Mouse (Mus musculus) heart, embryonic 11.5 days (tissue): ENCODE data around the gene Usp30. TPM values are rescaled to one million over a fixed set of nuclear protein-coding genes. Genes with fewer than 3 reads are reported as not detected.

Source experiments
- ATAC-seq: fragments of 200-750 bp; cut with Nextera tagmentation; replicated peaks from 2 replicates; pipeline ENCODE4 v1.8.0; 2017; ENCODE audit warnings: moderate library complexity; ENCODE audit not compliant: insufficient number of reproducible peaks, low FRiP score, low TSS enrichment
- H3K27ac ChIP-seq: fragments of 300-500 bp; sonication (generic); 2 replicates; pipeline ENCODE4 v1.5.1; 2014; ENCODE audit warnings: mild to moderate bottlenecking, low read depth, low read length
- H3K27me3 ChIP-seq: fragments of 300-500 bp; sonication (generic); 2 replicates; pipeline ENCODE4 v1.6.1; 2014; ENCODE audit warnings: mild to moderate bottlenecking, low read length, mixed read lengths; ENCODE audit not compliant: control insufficient read depth, insufficient read depth
- H3K36me3 ChIP-seq: fragments of 300-500 bp; sonication (generic); 2 replicates; pipeline ENCODE4 v1.6.1; 2014; ENCODE audit warnings: mild to moderate bottlenecking, low read length, moderate library complexity, mixed read lengths; ENCODE audit not compliant: control insufficient read depth, insufficient read depth
- H3K4me1 ChIP-seq: fragments of 300-500 bp; sonication (generic); 2 replicates; pipeline ENCODE4 v1.6.1; 2014; ENCODE audit warnings: low read length; ENCODE audit not compliant: control insufficient read depth, insufficient read depth
- H3K4me2 ChIP-seq: fragments of 300-500 bp; sonication (generic); 2 replicates; pipeline ENCODE4 v1.6.1; 2014; ENCODE audit warnings: mild to moderate bottlenecking, moderate library complexity
- H3K4me3 ChIP-seq: fragments of 300-500 bp; sonication (generic); 2 replicates; pipeline ENCODE4 v1.5.1; 2014; ENCODE audit warnings: low read depth, low read length
- H3K9ac ChIP-seq: fragments of 300-500 bp; sonication (generic); 2 replicates; pipeline ENCODE4 v1.6.1; 2014; ENCODE audit warnings: mild to moderate bottlenecking, low read depth, low read length, moderate library complexity
- H3K9me3 ChIP-seq: fragments of 300-500 bp; sonication (generic); replicated peaks from 2 replicates; pipeline ENCODE4 v1.6.1; 2016; ENCODE audit warnings: low read length; ENCODE audit not compliant: control insufficient read depth
- WGBS: fragments of 180-500 bp; shearing (Covaris S2); extraction: QIAGEN DNeasy Blood & Tissue Kit; methylation state at CpG from one replicate; pipeline ENCODE4 v1.1.7; 2014; ENCODE audit not compliant: insufficient replicate concordance; 5-methylcytosine and 5-hydroxymethylcytosine counted together
- polyA plus RNA-seq: library from polyadenylated mRNA; unstranded; fragments of >200 nt; fragmentation: Nextera tagmentation; extraction: Ambion mirVana; gene quantifications from 2 replicates; pipeline ENCODE4 v1.2.1, GENCODE M21; 2014

Usp30 gene
- polyA plus RNA-seq, 1 experiment from 2014 or later = 8.2 TPM

GRCm38 (mm10) chr5:114048731-114049308, 16.4 kb upstream of the Usp30 start:
- whole genome bisulfite sequencing = 56% methylated on average over 12 of the region's 12 CpGs
- Histone ChIP-seq H3K36me3 (no peaks in the 10 kb centered on the region), H3K4me2 (no peak overlapping the region), H3K4me3 (no peak overlapping the region), H3K4me1 (peaks cover 3% of the 10 kb centered on the region; the same call in 1 of the 2 replicates), H3K9ac (no peak overlapping the region), H3K27me3 (0 out of 2 replicates have a peak, but pooled peaks cover 3% of the 10 kb centered on the region), H3K27ac (no peak overlapping the region), H3K9me3 (no peaks in the 10 kb centered on the region)
- ATAC-seq = no peak

- H3K9ac ChIP-seq = no peak overlapping the region
- ATAC-seq = no peak; the same call in 1 of the 2 replicates
- H3K27me3 ChIP-seq = 0 out of 2 replicates have a peak, but pooled peaks cover 3% of the 10 kb centered on the region
- peak overlapping the region; percentile 49 for H3K4me2 ChIP-seq
- H3K9me3 ChIP-seq = no peaks in the 10 kb centered on the region
- H3K36me3 ChIP-seq = no peaks in the 10 kb centered on the region
- H3K4me1 ChIP-seq = peaks cover 3% of the 10 kb centered on the region; the same call in 1 of the 2 replicates
- WGBS = 23% methylated on average over 9 of the region's 9 CpGs
- H3K27ac ChIP-seq = peak overlapping the region; percentile 57
- H3K4me3 ChIP-seq = no peak overlapping the region
Measured at GRCm38 (mm10) chr5:114052246-114052761, 13.0 kb upstream of the Usp30 start.

DNA sequence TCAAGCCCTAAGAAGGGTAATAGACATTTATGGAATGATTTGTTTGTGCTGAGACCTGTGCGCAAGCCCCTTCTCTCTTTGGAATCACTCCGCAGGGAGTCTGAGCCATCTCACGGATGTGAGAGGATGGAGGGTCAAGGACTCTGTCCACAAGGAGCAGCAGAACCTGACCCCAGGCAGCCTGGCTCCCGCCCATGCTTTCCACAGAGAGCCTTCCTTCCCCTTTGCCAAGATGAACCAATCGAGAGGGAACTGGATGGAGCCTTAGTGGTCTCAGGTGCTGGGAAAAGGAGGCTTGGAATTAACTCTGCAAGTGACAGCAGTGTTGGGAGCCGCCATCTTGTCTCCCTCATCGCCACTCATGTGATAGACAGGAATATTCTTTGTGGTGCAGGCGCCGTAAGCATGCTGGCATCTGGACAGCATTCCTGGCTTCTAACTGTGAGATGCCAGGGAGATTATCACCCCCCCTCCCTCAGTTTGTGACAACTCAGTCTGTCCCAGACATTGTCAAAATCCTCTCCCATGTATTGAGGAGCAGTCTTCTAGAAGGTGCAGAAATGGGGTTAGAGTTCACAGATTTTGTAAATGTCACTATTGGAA, 8.0 kb upstream of the Usp30 start:
- Histone ChIP-seq H3K27me3 (no peaks in the 10 kb centered on the region), H3K36me3 (no peaks in the 10 kb centered on the region), H3K9ac (no peak overlapping the region), H3K9me3 (no peaks in the 10 kb centered on the region), H3K4me1 (peaks cover 3% of the 10 kb centered on the region; the same call in 1 of the 2 replicates), H3K27ac (no peak overlapping the region), H3K4me3 (no peak overlapping the region), H3K4me2 (no peak overlapping the region)
- no peak for ATAC-seq
- 66% methylated on average over 9 of the region's 9 CpGs for whole genome bisulfite sequencing

- Histone ChIP-seq H3K27ac (no peak overlapping the region), H3K9me3 (no peaks in the 10 kb centered on the region), H3K36me3 (no peaks in the 10 kb centered on the region), H3K9ac (no peak overlapping the region), H3K27me3 (no peaks in the 10 kb centered on the region), H3K4me1 (no peaks in the 10 kb centered on the region), H3K4me3 (no peak overlapping the region), H3K4me2 (no peak overlapping the region)
- ATAC-seq = no peak
- WGBS = 51% methylated on average over 7 of the region's 7 CpGs
Measured at GRCm38 (mm10) chr5:114061675-114062074, 3.6 kb upstream of the Usp30 start.

DNA sequence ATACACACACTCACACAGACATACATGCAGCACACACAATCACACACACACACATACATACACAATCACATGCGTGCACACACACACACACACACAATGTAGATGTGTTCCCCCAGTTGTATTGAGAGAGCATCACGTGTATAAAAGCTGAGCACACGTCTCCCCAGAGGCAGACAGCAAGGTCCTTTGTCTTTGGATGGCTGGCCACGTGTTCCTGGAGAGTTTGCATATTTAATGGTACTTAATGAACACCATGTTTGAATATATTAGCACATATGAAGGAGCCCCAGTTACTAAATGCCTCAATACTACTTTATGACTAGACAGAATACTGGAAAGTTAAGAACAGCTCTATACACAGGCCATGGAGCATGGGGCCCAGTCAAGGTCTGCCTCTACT, 1.3 kb upstream of the Usp30 start:
- 73% methylated on average over 4 of the region's 4 CpGs for WGBS
- ATAC-seq = no peak
- Histone ChIP-seq H3K9ac (no peak overlapping the region), H3K4me3 (no peak overlapping the region), H3K4me2 (no peak overlapping the region), H3K9me3 (no peaks in the 10 kb centered on the region), H3K27ac (no peak overlapping the region), H3K27me3 (no peaks in the 10 kb centered on the region), H3K36me3 (no peaks in the 10 kb centered on the region), H3K4me1 (no peaks in the 10 kb centered on the region)

GRCm38 (mm10) chr5:114066601-114067000, 1.3 kb downstream of the Usp30 start:
- no peak for ATAC-seq
- H3K9ac ChIP-seq = no peak overlapping the region
- 49% methylated on average over 6 of the region's 6 CpGs for WGBS
- no peaks in the 10 kb centered on the region for H3K9me3 ChIP-seq
- H3K36me3 ChIP-seq = no peaks in the 10 kb centered on the region
- no peak overlapping the region for H3K27ac ChIP-seq
- H3K4me3 ChIP-seq = no peak overlapping the region
- no peaks in the 10 kb centered on the region for H3K27me3 ChIP-seq
- H3K4me2 ChIP-seq = no peak overlapping the region
- H3K4me1 ChIP-seq = no peaks in the 10 kb centered on the region

DNA sequence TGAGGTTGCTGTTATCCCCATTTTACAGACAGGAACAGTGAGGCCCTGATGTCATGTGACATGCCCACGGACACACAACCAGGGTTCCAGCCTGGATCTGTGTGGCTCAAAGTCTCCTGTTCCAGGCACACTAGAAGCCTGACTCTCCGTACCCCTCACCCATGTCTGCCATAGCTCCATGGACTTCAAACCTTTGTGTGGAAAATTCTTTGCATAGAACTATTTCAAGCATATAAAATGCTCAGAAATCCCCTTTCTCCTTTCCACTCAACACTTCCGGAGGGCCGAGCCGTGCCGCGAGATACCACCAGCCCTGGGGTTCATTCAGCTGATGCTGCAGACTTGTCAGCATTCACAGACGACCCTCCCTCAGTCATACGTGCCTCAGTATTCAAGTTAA, 2.3 kb downstream of the Usp30 start:
- Histone ChIP-seq H3K9me3 (no peaks in the 10 kb centered on the region), H3K4me1 (no peaks in the 10 kb centered on the region), H3K27ac (no peak overlapping the region), H3K4me2 (no peak overlapping the region), H3K36me3 (no peaks in the 10 kb centered on the region), H3K9ac (no peak overlapping the region), H3K4me3 (no peak overlapping the region), H3K27me3 (no peaks in the 10 kb centered on the region)
- ATAC-seq = no peak
- 71% methylated on average over 9 of the region's 9 CpGs for WGBS

- Histone ChIP-seq H3K4me3 (no peak overlapping the region), H3K4me2 (no peak overlapping the region), H3K27ac (no peak overlapping the region), H3K36me3 (no peaks in the 10 kb centered on the region), H3K9ac (no peak overlapping the region), H3K9me3 (no peaks in the 10 kb centered on the region), H3K4me1 (no peaks in the 10 kb centered on the region), H3K27me3 (no peaks in the 10 kb centered on the region)
- no peak for ATAC-seq
- WGBS = 67% methylated on average over 9 of the region's 9 CpGs
Measured at GRCm38 (mm10) chr5:114067982-114068381, 2.7 kb downstream of the Usp30 start.

DNA sequence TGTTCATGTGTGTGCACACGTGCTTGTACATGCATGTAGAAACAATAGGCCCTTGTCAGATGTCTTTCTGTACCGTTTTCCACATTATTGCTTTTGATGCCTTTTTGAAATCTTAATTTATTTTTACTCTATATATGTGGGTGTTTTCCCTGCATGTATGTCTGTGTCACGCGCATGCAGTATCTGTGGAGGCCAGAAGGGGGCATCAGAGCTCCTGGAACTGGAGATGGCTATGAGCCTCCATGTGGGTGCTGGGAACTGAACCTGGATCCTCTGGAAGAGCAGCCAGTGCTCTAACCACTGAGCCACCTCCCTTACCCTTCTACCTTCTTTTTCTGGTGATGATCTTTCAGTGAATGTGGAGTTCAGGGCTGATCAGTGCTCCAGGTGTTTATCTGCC, 5.6 kb downstream of the Usp30 start:
- no peak overlapping the region for H3K27ac ChIP-seq
- no peak overlapping the region for H3K9ac ChIP-seq
- 85% methylated on average over 4 of the region's 4 CpGs for WGBS
- H3K36me3 ChIP-seq = no peaks in the 10 kb centered on the region
- H3K4me3 ChIP-seq = no peak overlapping the region
- no peaks in the 10 kb centered on the region for H3K9me3 ChIP-seq
- no peaks in the 10 kb centered on the region for H3K27me3 ChIP-seq
- H3K4me1 ChIP-seq = no peaks in the 10 kb centered on the region
- no peak overlapping the region for H3K4me2 ChIP-seq
- ATAC-seq = no peak
